Mouse (Mus musculus): ENCODE data around the gene Ndufs1. TPM values are rescaled to one million over a fixed set of nuclear protein-coding genes. Genes with fewer than 3 reads are reported as not detected.

The Ndufs1 gene
- polyA plus RNA-seq, 2 experiments: 57.9 to 108 TPM

DNA sequence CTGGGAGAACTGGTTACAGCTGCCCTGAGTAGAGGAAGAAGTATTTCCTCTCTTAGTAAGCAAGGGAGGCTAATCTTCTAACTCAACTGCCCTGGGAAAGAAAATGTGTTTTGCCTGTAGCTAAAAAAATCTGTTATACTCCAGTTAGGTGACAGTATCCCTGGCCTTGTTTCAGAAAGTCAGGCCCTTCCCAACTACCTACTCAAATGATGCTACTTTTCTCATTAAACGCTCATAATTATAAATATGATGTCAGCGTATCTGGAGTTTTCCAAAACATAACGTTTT lies 37.6 kb upstream of the Ndufs1 start, which contains the start of gene Gpr1:
Gene Gpr1, minus strand, starts transcription at position 273 of the 288 bp plus-strand sequence.
- no peaks in the 10 kb centered on the region for H3K9me3 ChIP-seq (ENCODE audit: control insufficient read depth, low read length)
- no peak within 1 kb of the TSS for H3K4me2 ChIP-seq (ENCODE audit: low read depth)
- H3K36me3 ChIP-seq (replicated peaks; ENCODE audit: control insufficient read depth, insufficient read depth, low read depth): no peaks in the 10 kb centered on the region
- TF ChIP-seq EP300 (IDR thresholded peaks at IDR 0.05; ENCODE audit: low read depth) (no peak), CTCF (IDR thresholded peaks at IDR 0.05; ENCODE audit: low read depth) (no peak)
- H3K9ac ChIP-seq (replicated peaks): no peak within 1 kb of the TSS
- ATAC-seq (ENCODE audit: insufficient read depth) (no peak), DNase-seq (ENCODE audit: low read depth in 3 of 3, low spot score in 3 of 3) (no peak)
- H3K4me3 ChIP-seq (ENCODE audit: insufficient read depth in 1 of 2, low read depth in 2 of 2, low read length in 2 of 2): no peak within 1 kb of the TSS
- 37% methylated on average over 3 of the region's 3 CpGs for WGBS (ENCODE audit: insufficient replicate concordance)
- H3K27ac ChIP-seq: no peak within 1 kb of the TSS
- H3K27me3 ChIP-seq (ENCODE audit: control insufficient read depth, insufficient read depth, low read length): no peaks in the 10 kb centered on the region; the same call in none of the 2 replicates
- no peaks in the 10 kb centered on the region for H3K4me1 ChIP-seq (replicated peaks; ENCODE audit: control insufficient read depth in 2 of 2, insufficient read depth in 2 of 2, low read length in 1 of 2)

DNA sequence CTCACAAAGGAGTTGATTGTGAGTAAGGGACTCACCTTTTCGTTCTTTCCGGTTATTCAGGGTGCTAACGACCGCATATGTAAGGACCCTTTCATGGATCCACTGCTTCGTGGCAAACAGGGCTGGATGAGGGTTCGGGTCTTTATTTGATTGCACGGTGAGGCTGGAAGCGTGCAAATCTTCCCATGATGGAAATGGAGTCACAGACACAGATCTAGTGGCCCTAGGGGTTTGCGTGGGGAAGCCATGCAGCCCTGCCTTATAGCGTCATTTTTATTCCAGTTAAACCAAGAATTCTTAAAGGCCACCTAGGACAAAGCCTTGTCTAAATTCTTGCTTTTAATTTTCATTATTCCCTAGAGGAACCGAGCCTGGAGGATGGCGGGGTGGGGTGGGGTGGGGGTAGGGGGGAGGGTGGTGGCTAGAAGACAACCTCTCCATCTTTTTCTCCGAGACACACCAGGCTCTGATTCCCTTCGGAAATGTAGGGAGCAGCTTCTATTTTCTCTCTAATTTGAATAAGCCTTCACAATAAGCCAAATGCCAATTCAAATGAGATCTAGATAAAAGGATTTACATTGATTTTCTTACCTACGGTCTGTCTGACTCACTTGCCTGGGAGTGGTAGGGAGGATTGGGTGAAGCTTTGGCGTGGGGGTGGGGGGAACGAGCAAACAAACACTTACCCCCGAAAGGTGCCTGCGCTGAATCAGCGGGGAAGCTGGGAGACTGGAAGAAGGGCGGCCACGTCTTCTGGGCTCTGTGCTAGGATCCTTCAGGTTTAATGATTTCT lies 37.0 kb upstream of the Ndufs1 start:
- Histone ChIP-seq H3K4me2 (ENCODE audit: low read depth) (no peak overlapping the region), H3K36me3 (replicated peaks; ENCODE audit: control insufficient read depth, insufficient read depth, low read depth) (no peaks in the 10 kb centered on the region), H3K9ac (replicated peaks) (no peak overlapping the region), H3K9me3 (ENCODE audit: control insufficient read depth, low read length) (no peaks in the 10 kb centered on the region), H3K27ac (no peak overlapping the region), H3K27me3 (ENCODE audit: control insufficient read depth, insufficient read depth, low read length) (no peaks in the 10 kb centered on the region; the same call in none of the 2 replicates), H3K4me3 (ENCODE audit: insufficient read depth in 1 of 2, low read depth in 2 of 2, low read length in 2 of 2) (no peak overlapping the region), H3K4me1 (replicated peaks; ENCODE audit: control insufficient read depth in 2 of 2, insufficient read depth in 2 of 2, low read length in 1 of 2) (no peaks in the 10 kb centered on the region)
- ATAC-seq (ENCODE audit: insufficient read depth) (no peak), DNase-seq (ENCODE audit: low read depth in 3 of 3, low spot score in 3 of 3) (no peak)
- 19% methylated on average over 22 of the region's 22 CpGs for WGBS (ENCODE audit: insufficient replicate concordance)
- TF ChIP-seq EP300 (IDR thresholded peaks at IDR 0.05; ENCODE audit: low read depth) (no peak), CTCF (IDR thresholded peaks at IDR 0.05; ENCODE audit: low read depth) (no peak)

DNA sequence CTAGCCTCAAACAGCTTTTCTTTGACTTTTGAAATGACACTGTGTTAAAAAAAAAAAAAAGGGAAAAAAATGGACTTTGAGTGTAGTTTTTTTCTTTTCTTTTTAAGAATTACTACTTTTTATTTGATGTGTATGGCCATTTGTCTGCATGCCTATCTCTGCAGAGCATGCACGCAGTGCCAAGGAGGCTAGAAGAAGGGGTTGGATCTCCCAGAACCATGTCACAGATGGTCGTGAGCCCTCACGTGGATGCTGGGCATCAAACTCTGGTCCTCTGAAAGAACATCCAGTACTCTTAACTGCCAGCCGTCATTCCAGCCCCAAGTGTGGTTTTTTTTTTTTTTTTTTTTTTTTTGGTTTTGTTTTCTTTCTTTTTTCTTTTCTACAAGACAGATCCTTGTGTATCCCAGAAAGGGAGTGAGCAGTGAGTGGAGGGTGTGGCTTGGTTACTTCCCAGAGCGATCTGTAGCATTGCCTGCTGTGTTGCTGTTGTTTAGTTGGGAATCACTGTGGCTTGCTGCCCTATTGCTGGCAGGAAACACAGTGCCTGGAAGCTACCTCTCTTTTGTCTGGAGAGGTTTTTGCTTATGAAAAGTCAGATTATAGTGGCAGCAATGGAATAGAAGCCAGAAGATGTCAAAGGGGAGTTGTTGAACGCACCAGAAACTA lies 33.4 kb upstream of the Ndufs1 start:
- Histone ChIP-seq H3K4me2 (ENCODE audit: low read depth) (no peak overlapping the region), H3K36me3 (replicated peaks; ENCODE audit: control insufficient read depth, insufficient read depth, low read depth) (no peaks in the 10 kb centered on the region), H3K4me3 (ENCODE audit: insufficient read depth in 1 of 2, low read depth in 2 of 2, low read length in 2 of 2) (no peak overlapping the region), H3K9ac (replicated peaks) (no peak overlapping the region), H3K27ac (no peak overlapping the region), H3K27me3 (ENCODE audit: control insufficient read depth, insufficient read depth, low read length) (no peaks in the 10 kb centered on the region; the same call in none of the 2 replicates), H3K4me1 (replicated peaks; ENCODE audit: control insufficient read depth in 2 of 2, insufficient read depth in 2 of 2, low read length in 1 of 2) (no peaks in the 10 kb centered on the region), H3K9me3 (ENCODE audit: control insufficient read depth, low read length) (no peaks in the 10 kb centered on the region)
- DNase-seq (ENCODE audit: low read depth in 3 of 3, low spot score in 3 of 3) (no peak), ATAC-seq (ENCODE audit: insufficient read depth) (no peak)
- TF ChIP-seq CTCF (IDR thresholded peaks at IDR 0.05; ENCODE audit: low read depth) (no peak), EP300 (IDR thresholded peaks at IDR 0.05; ENCODE audit: low read depth) (no peak)
- 31% methylated on average over 6 of the region's 6 CpGs for WGBS (ENCODE audit: insufficient replicate concordance)

DNA sequence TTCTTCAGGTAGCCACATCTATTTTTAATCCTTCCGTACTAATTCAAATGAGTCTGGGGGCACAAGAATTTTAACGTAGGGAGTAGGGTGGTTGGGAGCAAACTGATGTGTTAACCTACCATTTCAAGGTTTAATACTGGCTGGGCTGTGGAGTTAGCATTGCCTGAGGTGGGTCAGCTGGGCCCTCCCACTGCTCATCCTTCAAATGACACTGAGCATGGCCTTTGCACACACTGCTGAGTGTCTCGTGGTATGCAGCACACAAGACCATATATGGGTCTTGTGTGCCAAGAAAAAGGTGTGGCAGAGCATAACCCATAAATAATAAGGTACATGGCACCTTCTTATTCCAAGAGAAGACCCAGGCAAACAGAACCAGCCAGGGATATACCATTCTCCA lies 31.0 kb upstream of the Ndufs1 start:
- 61% methylated on average over 3 of the region's 3 CpGs for WGBS (ENCODE audit: insufficient replicate concordance)
- TF ChIP-seq CTCF (IDR thresholded peaks at IDR 0.05; ENCODE audit: low read depth): no peak
- TF ChIP-seq EP300 (IDR thresholded peaks at IDR 0.05; ENCODE audit: low read depth): no peak
- H3K4me2 ChIP-seq (ENCODE audit: low read depth): no peak overlapping the region
- H3K9me3 ChIP-seq (ENCODE audit: control insufficient read depth, low read length): no peaks in the 10 kb centered on the region
- H3K4me1 ChIP-seq (replicated peaks; ENCODE audit: control insufficient read depth in 2 of 2, insufficient read depth in 2 of 2, low read length in 1 of 2): no peaks in the 10 kb centered on the region; a peak in 1 of 4 replicates
- no peaks in the 10 kb centered on the region for H3K27me3 ChIP-seq (ENCODE audit: control insufficient read depth, insufficient read depth, low read length)
- H3K4me3 ChIP-seq (ENCODE audit: insufficient read depth in 1 of 2, low read depth in 2 of 2, low read length in 2 of 2): no peak overlapping the region
- no peak for ATAC-seq (ENCODE audit: insufficient read depth)
- no peaks in the 10 kb centered on the region for H3K36me3 ChIP-seq (replicated peaks; ENCODE audit: control insufficient read depth, insufficient read depth, low read depth)
- no peak overlapping the region for H3K9ac ChIP-seq (replicated peaks)
- H3K27ac ChIP-seq: no peak overlapping the region
- no peak for DNase-seq (ENCODE audit: low read depth in 3 of 3, low spot score in 3 of 3)

DNA sequence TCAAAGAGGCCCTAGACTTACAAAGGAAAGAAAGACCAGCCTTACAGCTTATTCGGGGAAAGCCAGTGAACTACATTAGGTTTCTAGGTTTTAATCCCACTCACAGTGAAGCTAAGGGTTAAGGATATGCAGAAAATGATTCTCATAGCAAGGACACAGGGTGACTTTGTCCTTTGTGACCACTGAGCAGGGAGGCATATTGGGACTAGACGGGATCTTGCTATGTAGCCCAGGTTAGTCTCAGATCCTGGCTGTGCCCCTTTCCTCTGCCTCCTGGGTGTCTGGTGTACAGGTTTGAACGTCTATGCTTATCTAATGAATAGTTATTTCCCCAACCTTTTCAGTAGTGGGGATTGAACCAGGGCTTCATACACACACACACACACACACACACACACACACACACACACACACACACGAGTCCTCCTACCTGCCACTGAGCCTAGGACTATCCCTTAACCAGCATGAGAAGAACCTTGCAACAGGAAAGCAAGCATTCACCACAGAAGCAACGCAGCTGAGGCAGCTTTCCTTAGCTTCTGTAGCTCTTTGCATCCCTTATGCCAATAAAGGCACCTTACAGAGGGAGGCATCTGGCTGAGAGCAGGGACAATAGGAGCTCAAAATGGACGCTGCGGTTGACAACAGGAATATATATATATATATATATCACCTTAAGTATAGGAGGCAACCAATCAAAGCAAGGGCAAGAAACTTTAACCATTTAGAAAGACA lies 28.2 kb upstream of the Ndufs1 start:
- Histone ChIP-seq H3K27me3 (ENCODE audit: control insufficient read depth, insufficient read depth, low read length) (no peaks in the 10 kb centered on the region), H3K9ac (replicated peaks) (no peak overlapping the region), H3K36me3 (replicated peaks; ENCODE audit: control insufficient read depth, insufficient read depth, low read depth) (no peaks in the 10 kb centered on the region), H3K4me3 (ENCODE audit: insufficient read depth in 1 of 2, low read depth in 2 of 2, low read length in 2 of 2) (no peak overlapping the region), H3K4me2 (ENCODE audit: low read depth) (no peak overlapping the region), H3K27ac (no peak overlapping the region), H3K9me3 (ENCODE audit: control insufficient read depth, low read length) (no peaks in the 10 kb centered on the region), H3K4me1 (replicated peaks; ENCODE audit: control insufficient read depth in 2 of 2, insufficient read depth in 2 of 2, low read length in 1 of 2) (no peaks in the 10 kb centered on the region; a peak in 1 of 4 replicates)
- WGBS (ENCODE audit: insufficient replicate concordance): 32% methylated on average over 7 of the region's 7 CpGs
- ATAC-seq (ENCODE audit: insufficient read depth): no peak
- no peak for DNase-seq (ENCODE audit: low read depth in 3 of 3, low spot score in 3 of 3)
- TF ChIP-seq EP300 (IDR thresholded peaks at IDR 0.05; ENCODE audit: low read depth) (no peak), CTCF (IDR thresholded peaks at IDR 0.05; ENCODE audit: low read depth) (no peak)

All from liver, embryonic 14.5 days (tissue).